Mouse (Mus musculus) liver, embryonic 14.5 days (tissue): ENCODE measurements around the gene Nubpl.

Experiments
- CTCF ChIP-seq: IDR thresholded peaks from 2 replicates; pipeline ENCODE4 v1.5.1; 2016; ENCODE audit warnings: antibody characterized with exemption, low read depth, control low read depth
- EP300 ChIP-seq: IDR thresholded peaks from 2 replicates; pipeline ENCODE4 v1.6.1; 2016; ENCODE audit warnings: antibody characterized with exemption, low read depth

GRCm38 (mm10) chr12:52281232-52281631 lies 183.7 kb downstream of the Nubpl start:
- TF ChIP-seq CTCF, result no peak
- no peak for TF ChIP-seq EP300
